Mouse (Mus musculus) retina, postnatal 1 day (tissue): ENCODE data around the gene Per1.
"Not testable (repeated sequence)": the region's sequence is repeated elsewhere in the genome, so short reads cannot be mapped to it uniquely, and the experiment has no call there.

Experiments used
- DNase-seq: peaks from one replicate; pipeline ENCODE4 v3.0.0-alpha.2; 2012

Gene Per1

GRCm38 (mm10) chr11:69086390-69086789 lies 8.6 kb upstream of the Per1 start:
- DNase-seq, result no peak

GRCm38 (mm10) chr11:69087082-69087481 lies 7.9 kb upstream of the Per1 start:
- DNase-seq, result peak; percentile 79

GRCm38 (mm10) chr11:69087597-69087996 lies 7.4 kb upstream of the Per1 start:
- DNase-seq, result no peak

- DNase-seq, result peak; percentile 94
These were observed 6.7 kb upstream of the Per1 start, which contains the start of gene Vamp2 for GRCm38 (mm10) chr11:69088103-69088855. Vamp2 (plus strand) TSS chr11:69088490.

GRCm38 (mm10) chr11:69088856-69089615 lies 6.0 kb upstream of the Per1 start:
- no peak for DNase-seq

- DNase-seq, result no peak
These were observed 5.3 kb upstream of the Per1 start for GRCm38 (mm10) chr11:69089616-69090290.

- DNase-seq, result no peak
These were observed 4.7 kb upstream of the Per1 start for GRCm38 (mm10) chr11:69090367-69090766.

- DNase-seq, result no peak
These were observed 3.2 kb upstream of the Per1 start for GRCm38 (mm10) chr11:69091566-69092385.

- DNase-seq, result peak; percentile 81
These were observed 2.6 kb upstream of the Per1 start for GRCm38 (mm10) chr11:69092386-69092751.

GRCm38 (mm10) chr11:69092871-69093270 lies 2.1 kb upstream of the Per1 start:
- no peak for DNase-seq

- not testable (repeated sequence) for DNase-seq
These were observed 1.2 kb upstream of the Per1 start for GRCm38 (mm10) chr11:69093856-69094255.

GRCm38 (mm10) chr11:69095511-69096231 lies 654 bp downstream of the Per1 start:
- peak; percentile 27 for DNase-seq

- DNase-seq, result no peak
These were observed 1.5 kb downstream of the Per1 start for GRCm38 (mm10) chr11:69096360-69096986.

GRCm38 (mm10) chr11:69096987-69097900 lies 2.2 kb downstream of the Per1 start:
- DNase-seq, result peak; percentile 97

- DNase-seq, result no peak
These were observed 3.2 kb downstream of the Per1 start for GRCm38 (mm10) chr11:69098039-69098761.

GRCm38 (mm10) chr11:69098762-69099091 lies 3.7 kb downstream of the Per1 start:
- DNase-seq, result peak; percentile 97

GRCm38 (mm10) chr11:69099177-69099914 lies 4.3 kb downstream of the Per1 start:
- DNase-seq, result peak; percentile 44

GRCm38 (mm10) chr11:69099915-69100345 lies 4.9 kb downstream of the Per1 start:
- peak; percentile 92 for DNase-seq
